Mouse (Mus musculus): ENCODE measurements around the gene Col9a3. TPM values are rescaled to one million over a fixed set of nuclear protein-coding genes. Genes with fewer than 3 reads are reported as not detected.

Col9a3 gene
- total and polyA plus RNA-seq, 2 experiments = 0.12 TPM; not detected in 1

DNA sequence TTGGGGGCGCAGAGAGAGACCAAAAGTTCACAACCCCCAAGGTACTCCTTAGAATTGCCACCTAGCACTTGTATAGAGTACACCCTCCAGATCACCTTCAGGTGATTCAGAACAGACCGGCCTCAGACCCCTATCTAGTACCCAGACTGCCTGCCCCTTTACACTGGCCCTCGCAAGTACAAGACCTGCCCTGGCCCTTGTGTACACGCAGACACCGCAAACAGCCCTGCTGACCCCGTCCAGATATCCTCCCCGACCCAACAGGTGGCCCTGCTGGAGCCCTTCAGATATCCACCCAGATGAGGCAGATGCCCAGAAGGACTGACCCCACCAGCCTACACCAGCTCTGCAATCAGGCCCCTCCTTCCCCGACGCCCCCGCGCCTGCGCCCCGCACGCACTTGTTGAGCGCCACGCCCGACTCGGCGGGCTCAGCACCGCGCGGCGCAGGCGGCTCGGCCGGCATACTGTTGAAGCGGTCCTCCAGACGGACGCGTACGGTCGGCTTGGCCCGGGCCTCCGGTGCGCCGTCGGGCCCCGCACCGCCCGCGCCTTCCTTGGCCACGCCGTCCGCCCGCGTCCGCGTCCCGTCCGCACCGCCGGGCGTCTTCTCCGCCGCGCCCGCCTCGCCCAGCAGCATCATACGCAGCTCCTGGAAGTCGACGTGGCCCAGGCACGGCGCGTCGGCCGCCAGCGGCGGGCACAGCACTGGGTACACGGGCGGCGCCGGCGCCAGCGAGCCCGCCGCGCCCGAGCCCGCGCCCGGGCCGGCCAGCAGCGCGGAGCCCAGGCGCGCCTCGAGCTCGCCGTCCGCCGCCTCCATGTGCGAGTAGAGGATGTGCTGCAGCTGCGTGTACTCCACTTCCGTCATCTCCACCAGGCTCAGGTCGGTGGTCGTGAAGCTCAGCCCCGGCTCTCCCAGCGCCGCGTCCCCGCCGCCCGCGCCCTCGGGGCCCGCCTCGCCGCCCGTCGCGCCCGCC is 44.3 kb downstream of the Col9a3 start:
- H3K4me3 ChIP-seq (ENCODE audit: insufficient read depth, low read depth, low read length) = no peak overlapping the region
- no peak overlapping the region for H3K27ac ChIP-seq (replicated peaks; ENCODE audit: insufficient read depth, low read depth, low read length)
- no peak overlapping the region for H3K9ac ChIP-seq (ENCODE audit: low read depth, low read length)
- no peaks in the 10 kb centered on the region for H3K4me1 ChIP-seq (ENCODE audit: control insufficient read depth, insufficient read depth, low read length)
- no peak for TF ChIP-seq POLR2A (IDR thresholded peaks at IDR 0.05; ENCODE audit: extremely low read depth, insufficient read depth, low read length)
- TF ChIP-seq CTCF (IDR thresholded peaks at IDR 0.05; ENCODE audit: low read depth, low read length) = no peak
- no peaks in the 10 kb centered on the region for H3K79me2 ChIP-seq (ENCODE audit: control insufficient read depth, insufficient read depth, low read length)
- WGBS = 10% methylated on average over 89 of the region's 112 CpGs
- peaks cover 22% of the 10 kb centered on the region for H3K27me3 ChIP-seq (ENCODE audit: control insufficient read depth, insufficient read depth, low read length)
- no peak for DNase-seq (ENCODE audit: extremely low read depth, low read depth, low spot score)
- no peaks in the 10 kb centered on the region for H3K36me3 ChIP-seq (ENCODE audit: control insufficient read depth, insufficient read depth, low read length)

DNA sequence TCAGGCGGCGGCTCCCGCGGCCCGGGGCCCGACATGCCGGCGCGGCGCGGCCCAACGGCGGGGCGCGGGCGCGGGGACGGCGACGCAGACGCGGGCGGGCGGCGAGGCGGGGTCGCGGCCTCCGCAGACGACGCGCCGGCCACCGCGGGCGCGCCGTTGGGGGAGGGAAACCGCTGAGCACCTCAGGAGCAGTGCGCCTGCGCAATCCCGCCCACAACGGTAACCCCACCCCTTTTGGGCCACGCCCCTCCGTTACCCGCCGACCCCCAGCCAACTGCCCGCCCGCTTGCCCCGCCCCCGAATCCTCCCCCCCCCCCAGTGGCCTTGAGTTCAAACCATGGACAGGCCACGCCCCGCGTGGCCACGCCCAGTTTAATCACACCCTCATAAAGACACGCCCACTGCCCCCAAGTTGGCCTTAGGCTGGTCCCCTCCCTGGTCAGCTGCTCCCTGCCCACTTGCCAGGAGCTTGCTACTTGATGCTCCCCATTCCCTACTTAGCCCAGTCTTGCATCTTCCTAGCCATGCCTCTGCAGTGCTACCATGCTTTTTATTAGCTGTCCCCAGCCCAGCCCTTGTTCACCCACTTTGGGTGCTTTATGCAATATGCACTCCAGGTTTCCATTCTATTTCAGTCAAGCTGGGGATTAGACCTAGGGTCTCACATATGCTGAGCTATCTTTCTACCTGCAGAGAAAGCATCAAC is 45.1 kb downstream of the Col9a3 start, which contains the start of gene Tcfl5:
TSS of gene Tcfl5 (minus strand) at position 154 of the 706 bp plus-strand sequence.
- Histone ChIP-seq H3K9ac (ENCODE audit: low read depth, low read length) (no peak within 1 kb of the TSS), H3K36me3 (ENCODE audit: control insufficient read depth, insufficient read depth, low read length) (no peaks in the 10 kb centered on the region), H3K27ac (replicated peaks; ENCODE audit: insufficient read depth, low read depth, low read length) (no peak within 1 kb of the TSS), H3K27me3 (ENCODE audit: control insufficient read depth, insufficient read depth, low read length) (peaks cover 22% of the 10 kb centered on the region), H3K79me2 (ENCODE audit: control insufficient read depth, insufficient read depth, low read length) (no peaks in the 10 kb centered on the region), H3K4me3 (ENCODE audit: insufficient read depth, low read depth, low read length) (no peak within 1 kb of the TSS), H3K4me1 (ENCODE audit: control insufficient read depth, insufficient read depth, low read length) (no peaks in the 10 kb centered on the region)
- no peak for DNase-seq (ENCODE audit: extremely low read depth, low read depth, low spot score)
- 26% methylated on average over 54 of the region's 56 CpGs for WGBS
- TF ChIP-seq POLR2A (IDR thresholded peaks at IDR 0.05; ENCODE audit: extremely low read depth, insufficient read depth, low read length) (no peak), CTCF (IDR thresholded peaks at IDR 0.05; ENCODE audit: low read depth, low read length) (no peak)

GRCm38 (mm10) chr2:180643626-180644025 is 46.0 kb downstream of the Col9a3 start:
- Histone ChIP-seq H3K4me3 (ENCODE audit: insufficient read depth, low read depth, low read length) (no peak overlapping the region), H3K9ac (ENCODE audit: low read depth, low read length) (no peak overlapping the region), H3K27ac (replicated peaks; ENCODE audit: insufficient read depth, low read depth, low read length) (no peak overlapping the region), H3K79me2 (ENCODE audit: control insufficient read depth, insufficient read depth, low read length) (no peaks in the 10 kb centered on the region), H3K27me3 (ENCODE audit: control insufficient read depth, insufficient read depth, low read length) (peaks cover 22% of the 10 kb centered on the region), H3K36me3 (ENCODE audit: control insufficient read depth, insufficient read depth, low read length) (no peaks in the 10 kb centered on the region), H3K4me1 (ENCODE audit: control insufficient read depth, insufficient read depth, low read length) (no peaks in the 10 kb centered on the region)
- no peak for TF ChIP-seq POLR2A (IDR thresholded peaks at IDR 0.05; ENCODE audit: extremely low read depth, insufficient read depth, low read length)
- no peak for TF ChIP-seq CTCF (IDR thresholded peaks at IDR 0.05; ENCODE audit: low read depth, low read length)
- no peak for DNase-seq (ENCODE audit: extremely low read depth, low read depth, low spot score)

DNA sequence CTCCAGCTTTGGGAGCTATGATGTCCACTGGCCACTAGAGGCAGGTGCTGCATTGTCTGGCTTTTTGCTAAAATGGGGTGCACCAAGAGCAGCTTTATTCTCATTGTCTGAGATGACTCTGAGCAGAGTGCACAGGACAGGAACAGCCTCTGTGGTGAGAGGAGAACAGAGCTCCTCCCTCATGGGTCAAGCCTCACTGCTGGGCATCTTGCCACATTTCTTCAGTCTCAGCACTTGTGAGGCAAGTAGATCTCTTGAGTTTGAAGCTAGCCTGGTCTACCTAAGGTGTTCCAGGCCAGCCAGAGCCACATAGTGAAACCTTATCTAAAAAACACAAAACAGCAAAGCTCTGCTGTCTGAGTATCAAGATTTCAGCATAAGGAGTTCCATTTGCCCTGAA is 49.3 kb downstream of the Col9a3 start:
- Histone ChIP-seq H3K9ac (ENCODE audit: low read depth, low read length) (no peak overlapping the region), H3K36me3 (ENCODE audit: control insufficient read depth, insufficient read depth, low read length) (no peaks in the 10 kb centered on the region), H3K27me3 (ENCODE audit: control insufficient read depth, insufficient read depth, low read length) (peaks cover 16% of the 10 kb centered on the region), H3K79me2 (ENCODE audit: control insufficient read depth, insufficient read depth, low read length) (no peaks in the 10 kb centered on the region), H3K27ac (replicated peaks; ENCODE audit: insufficient read depth, low read depth, low read length) (no peak overlapping the region), H3K4me1 (ENCODE audit: control insufficient read depth, insufficient read depth, low read length) (no peaks in the 10 kb centered on the region), H3K4me3 (ENCODE audit: insufficient read depth, low read depth, low read length) (no peak overlapping the region)
- TF ChIP-seq CTCF (IDR thresholded peaks at IDR 0.05; ENCODE audit: low read depth, low read length) (no peak), POLR2A (IDR thresholded peaks at IDR 0.05; ENCODE audit: extremely low read depth, insufficient read depth, low read length) (no peak)
- DNase-seq (ENCODE audit: extremely low read depth, low read depth, low spot score) = no peak

DNA sequence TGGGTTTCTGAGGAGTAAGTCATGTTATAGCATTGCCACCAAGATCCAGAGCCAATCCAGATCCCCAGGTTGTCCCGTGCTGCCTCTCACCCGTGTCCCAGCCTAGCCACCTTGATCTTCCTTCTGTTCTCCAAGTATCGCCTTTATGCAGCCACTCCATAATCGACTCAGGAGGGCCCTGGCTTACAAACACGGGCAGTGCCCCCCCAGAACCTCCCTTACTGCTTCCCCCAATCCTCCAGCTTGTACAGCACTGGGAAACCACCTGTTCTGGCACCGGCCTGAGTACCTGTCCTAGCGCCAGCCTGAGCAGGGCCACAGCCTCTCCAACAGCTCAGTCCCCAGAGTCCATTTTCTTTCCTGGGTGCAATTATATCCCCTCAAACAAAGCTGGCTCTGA is 57.1 kb downstream of the Col9a3 start:
- no peaks in the 10 kb centered on the region for H3K36me3 ChIP-seq (ENCODE audit: control insufficient read depth, insufficient read depth, low read length)
- H3K27me3 ChIP-seq (ENCODE audit: control insufficient read depth, insufficient read depth, low read length) = no peaks in the 10 kb centered on the region
- H3K9ac ChIP-seq (ENCODE audit: low read depth, low read length) = no peak overlapping the region
- H3K4me3 ChIP-seq (ENCODE audit: insufficient read depth, low read depth, low read length) = no peak overlapping the region
- no peaks in the 10 kb centered on the region for H3K4me1 ChIP-seq (ENCODE audit: control insufficient read depth, insufficient read depth, low read length)
- no peak overlapping the region for H3K27ac ChIP-seq (replicated peaks; ENCODE audit: insufficient read depth, low read depth, low read length)
- DNase-seq (ENCODE audit: extremely low read depth, low read depth, low spot score) = no peak
- TF ChIP-seq POLR2A (IDR thresholded peaks at IDR 0.05; ENCODE audit: extremely low read depth, insufficient read depth, low read length) = no peak
- TF ChIP-seq CTCF (IDR thresholded peaks at IDR 0.05; ENCODE audit: low read depth, low read length) = no peak
- H3K79me2 ChIP-seq (ENCODE audit: control insufficient read depth, insufficient read depth, low read length) = no peaks in the 10 kb centered on the region
- WGBS = 89% methylated on average over 7 of the region's 7 CpGs

All from liver, adult 2 months (tissue).